Mouse (Mus musculus): Measurements from ENCODE around the gene Rpl22. TPM values are rescaled to one million over a fixed set of nuclear protein-coding genes. Genes with fewer than 3 reads are reported as not detected.

Gene Rpl22
- polyA plus RNA-seq, 1 experiment from 2014 or later: 330 TPM

DNA sequence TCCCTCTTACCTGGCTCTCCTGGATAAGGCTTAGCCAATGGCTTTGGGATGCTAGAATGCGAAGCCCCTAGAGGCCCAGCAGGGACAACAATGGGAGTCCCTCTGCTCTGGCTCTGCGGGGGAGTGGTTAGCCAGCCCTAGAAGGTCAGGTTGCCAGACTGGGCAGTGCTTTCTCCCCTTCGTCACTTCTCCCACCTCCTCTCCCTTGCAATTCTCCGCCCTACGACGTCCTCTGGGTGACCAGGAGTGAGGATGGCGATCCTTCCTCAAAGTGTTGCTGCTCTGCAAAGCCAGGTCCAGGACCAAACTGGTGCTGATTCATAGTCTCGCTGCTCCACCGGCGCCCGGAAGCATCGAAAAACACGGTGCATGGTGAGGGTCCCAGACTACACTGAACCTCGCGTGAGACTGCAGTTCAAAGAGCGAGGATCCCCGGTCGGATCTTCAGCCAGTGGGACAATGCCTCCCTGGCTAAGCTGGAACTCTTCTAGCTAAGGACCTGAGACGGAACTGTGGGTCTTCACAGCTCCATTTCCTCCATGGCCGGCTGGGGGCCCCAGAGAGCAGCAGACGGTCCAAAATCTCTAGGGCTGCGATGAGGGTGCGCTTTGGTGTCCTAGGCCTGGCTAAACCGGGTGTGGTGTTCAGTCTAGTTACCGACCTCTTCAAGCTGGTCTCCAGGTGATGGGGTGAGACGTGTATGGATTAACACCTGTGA, 6.9 kb upstream of the Rpl22 start, which contains the start of gene Rnf207:
Gene Rnf207 (minus strand): TSS at position 477 of the 718 bp plus-strand sequence.
- DNase-seq (ENCODE audit: low spot score): peak; percentile 73
- Histone ChIP-seq H3K9ac (ENCODE audit: low read depth, low read length) (peak within 1 kb of the TSS; percentile 37; the same call in 1 of the 2 replicates), H3K4me1 (replicated peaks; ENCODE audit: control insufficient read depth, insufficient read depth, low read length) (peaks cover 5% of the 10 kb centered on the region), H3K4me2 (replicated peaks; ENCODE audit: low read depth, low read length) (peak within 1 kb of the TSS; percentile 25), H3K27me3 (ENCODE audit: control insufficient read depth, insufficient read depth, low read length) (peaks cover 50% of the 10 kb centered on the region), H3K9me3 (ENCODE audit: control insufficient read depth, low read length) (no peaks in the 10 kb centered on the region), H3K27ac (ENCODE audit: low read depth, low read length) (no peak within 1 kb of the TSS), H3K36me3 (ENCODE audit: control insufficient read depth, insufficient read depth, low read length) (no peaks in the 10 kb centered on the region), H3K4me3 (ENCODE audit: low read depth, low read length) (no peak within 1 kb of the TSS)
- ATAC-seq (ENCODE audit: low FRiP score): peak; percentile 35; the same call in 1 of the 2 replicates
- 4% methylated on average over 26 of the region's 26 CpGs for WGBS

DNA sequence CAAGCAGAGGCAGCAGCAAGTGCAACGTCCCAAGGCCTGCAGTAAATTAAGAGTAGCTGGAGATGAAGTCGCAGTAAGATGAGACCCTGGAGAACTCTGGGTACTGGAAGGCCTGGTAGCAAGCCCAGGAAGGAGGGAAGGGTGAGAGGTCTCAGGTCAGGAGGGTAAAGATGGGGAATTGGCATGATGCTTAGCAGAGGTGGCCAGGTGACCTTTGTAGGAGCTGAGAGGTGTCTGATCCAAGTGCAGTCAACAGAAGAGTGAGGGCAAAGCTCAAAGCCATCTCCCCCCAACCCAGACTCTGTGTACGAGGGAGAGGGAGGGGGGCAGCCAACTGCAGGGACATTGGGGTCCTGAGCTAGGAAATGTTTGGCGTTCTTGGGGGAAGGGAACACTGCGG, 4.1 kb upstream of the Rpl22 start:
- H3K27ac ChIP-seq (ENCODE audit: low read depth, low read length): no peak overlapping the region
- no peak overlapping the region for H3K4me2 ChIP-seq (replicated peaks; ENCODE audit: low read depth, low read length)
- H3K9ac ChIP-seq (ENCODE audit: low read depth, low read length): no peak overlapping the region
- no peak for ATAC-seq (ENCODE audit: low FRiP score)
- peaks cover 3% of the 10 kb centered on the region; the same call in 1 of the 2 replicates for H3K4me1 ChIP-seq (replicated peaks; ENCODE audit: control insufficient read depth, insufficient read depth, low read length)
- H3K36me3 ChIP-seq (ENCODE audit: control insufficient read depth, insufficient read depth, low read length): no peaks in the 10 kb centered on the region
- no peak for DNase-seq (ENCODE audit: low spot score)
- peaks cover 22% of the 10 kb centered on the region for H3K27me3 ChIP-seq (ENCODE audit: control insufficient read depth, insufficient read depth, low read length)
- no peaks in the 10 kb centered on the region for H3K9me3 ChIP-seq (ENCODE audit: control insufficient read depth, low read length)
- no peak overlapping the region for H3K4me3 ChIP-seq (ENCODE audit: low read depth, low read length)
- WGBS: 64% methylated on average over 5 of the region's 5 CpGs

DNA sequence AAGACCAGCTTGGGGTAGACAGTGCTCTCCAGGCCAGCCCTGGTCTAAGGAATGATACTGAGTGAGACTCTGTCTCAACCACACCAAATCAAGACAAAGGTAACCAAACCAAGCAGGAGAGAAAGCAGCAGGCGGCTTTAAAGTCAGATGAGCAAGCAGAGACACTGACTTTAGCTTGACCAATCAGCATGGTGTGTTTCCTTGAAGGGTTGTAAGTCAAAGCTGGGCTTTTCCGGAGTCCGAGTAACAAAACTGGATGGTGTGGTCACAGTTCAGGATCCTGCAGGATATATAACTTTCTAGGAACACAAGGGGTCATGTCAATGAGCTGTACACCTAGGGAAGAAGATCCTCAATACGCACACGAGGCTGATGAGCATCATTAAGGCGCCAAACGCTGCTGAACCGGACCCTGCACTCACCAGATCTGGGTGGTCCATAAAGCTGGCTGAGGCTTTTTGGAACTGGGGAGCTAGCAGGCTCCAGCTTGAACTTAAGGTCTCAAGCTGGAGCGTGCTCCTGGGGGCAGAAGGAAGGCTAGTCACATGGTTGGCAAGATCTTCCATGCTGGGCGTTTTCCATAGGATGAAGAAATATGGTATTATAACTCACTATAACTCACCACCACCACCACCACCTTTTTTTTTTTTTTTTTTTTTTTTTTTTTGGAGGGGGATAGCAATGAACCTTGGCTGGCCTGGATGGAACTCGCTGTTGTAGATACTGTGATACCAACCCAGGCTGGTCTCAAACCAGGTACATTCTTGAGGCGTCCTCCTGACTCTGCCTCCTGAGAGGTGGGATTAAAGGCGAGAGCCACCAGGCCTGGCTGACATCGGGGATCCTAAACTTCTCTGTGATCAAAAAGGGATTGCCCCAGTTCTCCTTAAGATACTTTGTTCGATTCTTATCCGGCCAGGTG, 640 bp upstream of the Rpl22 start:
- no peak for DNase-seq (ENCODE audit: low spot score)
- Histone ChIP-seq H3K4me2 (replicated peaks; ENCODE audit: low read depth, low read length) (no peak overlapping the region), H3K9ac (ENCODE audit: low read depth, low read length) (no peak overlapping the region), H3K36me3 (ENCODE audit: control insufficient read depth, insufficient read depth, low read length) (no peaks in the 10 kb centered on the region; the same call in 1 of the 2 replicates), H3K4me1 (replicated peaks; ENCODE audit: control insufficient read depth, insufficient read depth, low read length) (peaks cover 4% of the 10 kb centered on the region), H3K27me3 (ENCODE audit: control insufficient read depth, insufficient read depth, low read length) (no peaks in the 10 kb centered on the region), H3K4me3 (ENCODE audit: low read depth, low read length) (peak overlapping the region; percentile 100), H3K27ac (ENCODE audit: low read depth, low read length) (no peak overlapping the region), H3K9me3 (ENCODE audit: control insufficient read depth, low read length) (no peaks in the 10 kb centered on the region)
- ATAC-seq (ENCODE audit: low FRiP score): peak; percentile 46
- 50% methylated on average over 16 of the region's 16 CpGs for WGBS

DNA sequence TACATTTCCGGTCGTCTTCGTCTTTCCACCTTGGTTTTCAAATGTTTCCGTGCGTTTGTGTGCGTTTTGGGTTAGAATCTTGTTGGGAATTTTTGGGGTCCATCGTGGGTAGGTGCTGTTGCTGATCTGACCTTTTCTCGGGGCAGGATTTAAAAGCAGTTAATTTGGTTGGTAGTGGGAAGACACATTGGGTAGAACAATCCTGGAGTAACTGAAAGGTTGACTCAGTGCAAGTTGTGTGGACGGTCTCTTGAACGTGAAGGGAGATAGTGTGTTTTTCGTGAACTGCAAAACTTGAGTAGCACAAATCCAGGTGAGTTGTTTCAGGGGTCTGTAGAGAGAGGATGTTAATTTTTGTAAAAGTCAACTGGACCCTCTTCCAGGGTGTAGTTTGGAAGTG, 1.0 kb downstream of the Rpl22 start:
- no peak for DNase-seq (ENCODE audit: low spot score)
- H3K4me1 ChIP-seq (replicated peaks; ENCODE audit: control insufficient read depth, insufficient read depth, low read length): peaks cover 4% of the 10 kb centered on the region
- no peak overlapping the region for H3K27ac ChIP-seq (ENCODE audit: low read depth, low read length)

DNA sequence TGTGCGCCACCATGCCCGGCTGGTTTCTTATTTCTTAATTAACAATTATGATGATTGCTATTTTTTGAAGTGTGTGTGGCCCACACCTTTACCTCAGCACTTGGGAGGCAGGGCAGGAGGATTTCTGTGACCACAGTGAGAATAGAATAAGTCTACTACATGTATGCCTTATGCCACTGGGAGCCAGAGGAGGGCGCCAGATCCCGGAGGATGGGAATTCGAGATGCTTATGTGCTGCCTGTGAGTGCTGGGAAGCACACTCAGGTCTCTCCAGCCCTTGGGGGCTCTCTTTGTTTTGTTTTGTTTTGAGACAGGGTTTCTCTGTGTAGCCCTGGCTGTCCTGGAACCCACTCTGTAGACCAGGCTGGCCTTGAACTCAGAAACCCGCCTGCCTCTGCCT, 3.1 kb downstream of the Rpl22 start:
- WGBS: 85% methylated on average over 6 of the region's 6 CpGs
- no peaks in the 10 kb centered on the region for H3K27me3 ChIP-seq (ENCODE audit: control insufficient read depth, insufficient read depth, low read length)
- H3K9me3 ChIP-seq (ENCODE audit: control insufficient read depth, low read length): no peaks in the 10 kb centered on the region
- H3K36me3 ChIP-seq (ENCODE audit: control insufficient read depth, insufficient read depth, low read length): peaks cover 11% of the 10 kb centered on the region
- H3K4me3 ChIP-seq (ENCODE audit: low read depth, low read length): no peak overlapping the region
- peak; percentile 62 for DNase-seq (ENCODE audit: low spot score)
- peaks cover 4% of the 10 kb centered on the region for H3K4me1 ChIP-seq (replicated peaks; ENCODE audit: control insufficient read depth, insufficient read depth, low read length)
- no peak overlapping the region for H3K27ac ChIP-seq (ENCODE audit: low read depth, low read length)
- H3K4me2 ChIP-seq (replicated peaks; ENCODE audit: low read depth, low read length): no peak overlapping the region
- ATAC-seq (ENCODE audit: low FRiP score): no peak
- no peak overlapping the region for H3K9ac ChIP-seq (ENCODE audit: low read depth, low read length)

More for the DNA sequence above, 1.0 kb downstream of the Rpl22 start:
- Histone ChIP-seq H3K36me3 (ENCODE audit: control insufficient read depth, insufficient read depth, low read length) (peaks cover 5% of the 10 kb centered on the region), H3K27me3 (ENCODE audit: control insufficient read depth, insufficient read depth, low read length) (no peaks in the 10 kb centered on the region), H3K9ac (ENCODE audit: low read depth, low read length) (peak overlapping the region; percentile 96), H3K4me3 (ENCODE audit: low read depth, low read length) (peak overlapping the region; percentile 100), H3K9me3 (ENCODE audit: control insufficient read depth, low read length) (no peaks in the 10 kb centered on the region), H3K4me2 (replicated peaks; ENCODE audit: low read depth, low read length) (peak overlapping the region; percentile 77)
- no peak for ATAC-seq (ENCODE audit: low FRiP score)
- WGBS: 2% methylated on average over 11 of the region's 11 CpGs

DNA sequence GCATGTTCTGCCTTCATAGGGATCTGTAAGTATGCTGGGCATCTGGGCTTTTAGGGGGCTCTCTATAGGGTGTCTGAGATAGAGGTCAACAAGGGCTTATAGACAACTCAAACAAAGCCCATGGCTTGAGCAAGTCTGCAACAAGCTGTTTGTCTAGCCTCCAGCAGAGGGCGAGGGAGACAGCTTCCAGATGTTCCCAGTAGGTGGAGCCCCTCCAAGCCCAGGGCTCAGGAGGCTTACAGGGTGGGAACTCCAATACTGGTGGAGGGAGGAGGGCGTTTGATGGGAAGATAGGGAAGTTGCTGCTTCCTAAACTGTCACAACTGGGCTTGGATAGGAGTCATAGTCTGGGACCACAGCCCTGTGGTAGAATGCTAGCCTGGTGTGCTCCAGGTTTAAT, 7.4 kb downstream of the Rpl22 start:
- peak; percentile 60; the same call in 1 of the 2 replicates for ATAC-seq (ENCODE audit: low FRiP score)

GRCm38 (mm10) chr4:152333587-152333986, 8.0 kb downstream of the Rpl22 start:
- Histone ChIP-seq H3K4me3 (ENCODE audit: low read depth, low read length) (no peak overlapping the region), H3K4me2 (replicated peaks; ENCODE audit: low read depth, low read length) (no peak overlapping the region), H3K27me3 (ENCODE audit: control insufficient read depth, insufficient read depth, low read length) (peaks cover 11% of the 10 kb centered on the region), H3K4me1 (replicated peaks; ENCODE audit: control insufficient read depth, insufficient read depth, low read length) (peaks cover under 1% of the 10 kb centered on the region; the same call in 1 of the 2 replicates), H3K9ac (ENCODE audit: low read depth, low read length) (no peak overlapping the region), H3K36me3 (ENCODE audit: control insufficient read depth, insufficient read depth, low read length) (peaks cover 11% of the 10 kb centered on the region), H3K9me3 (ENCODE audit: control insufficient read depth, low read length) (no peaks in the 10 kb centered on the region), H3K27ac (ENCODE audit: low read depth, low read length) (no peak overlapping the region)
- 93% methylated on average over 12 of the region's 12 CpGs for WGBS
- DNase-seq (ENCODE audit: low spot score): no peak
- no peak for ATAC-seq (ENCODE audit: low FRiP score)

More for the DNA sequence above, 7.4 kb downstream of the Rpl22 start:
- Histone ChIP-seq H3K27me3 (ENCODE audit: control insufficient read depth, insufficient read depth, low read length) (peaks cover 5% of the 10 kb centered on the region), H3K27ac (ENCODE audit: low read depth, low read length) (no peak overlapping the region), H3K36me3 (ENCODE audit: control insufficient read depth, insufficient read depth, low read length) (peaks cover 11% of the 10 kb centered on the region), H3K4me3 (ENCODE audit: low read depth, low read length) (no peak overlapping the region), H3K9ac (ENCODE audit: low read depth, low read length) (no peak overlapping the region), H3K9me3 (ENCODE audit: control insufficient read depth, low read length) (no peaks in the 10 kb centered on the region), H3K4me2 (replicated peaks; ENCODE audit: low read depth, low read length) (no peak overlapping the region), H3K4me1 (replicated peaks; ENCODE audit: control insufficient read depth, insufficient read depth, low read length) (no peaks in the 10 kb centered on the region)
- peak; percentile 84 for DNase-seq (ENCODE audit: low spot score)
- WGBS: 51% methylated on average over 2 of the region's 2 CpGs

DNA sequence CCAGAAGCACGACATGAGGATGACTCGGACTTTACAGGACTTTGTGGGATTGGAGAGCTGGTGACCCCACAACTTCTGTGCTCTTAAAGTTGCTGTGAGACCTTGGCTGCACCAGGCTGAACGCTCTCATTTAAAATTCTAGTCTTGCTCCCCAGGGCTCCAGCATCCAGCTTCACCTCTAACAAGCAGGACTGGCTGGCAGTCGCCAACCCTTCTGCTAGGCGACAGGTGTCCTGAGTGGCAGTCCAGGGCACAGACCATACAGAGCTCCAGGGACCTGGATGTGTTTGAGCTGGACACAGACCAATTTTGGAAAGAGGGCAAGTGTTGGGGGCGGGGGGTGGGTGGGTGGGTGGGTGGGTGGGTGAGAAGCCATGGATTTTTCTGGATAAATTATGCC, 12.2 kb downstream of the Rpl22 start:
- Histone ChIP-seq H3K27ac (ENCODE audit: low read depth, low read length) (no peak overlapping the region), H3K4me1 (replicated peaks; ENCODE audit: control insufficient read depth, insufficient read depth, low read length) (peaks cover 9% of the 10 kb centered on the region), H3K4me2 (replicated peaks; ENCODE audit: low read depth, low read length) (no peak overlapping the region), H3K36me3 (ENCODE audit: control insufficient read depth, insufficient read depth, low read length) (peaks cover 2% of the 10 kb centered on the region; the same call in 1 of the 2 replicates), H3K9ac (ENCODE audit: low read depth, low read length) (no peak overlapping the region), H3K27me3 (ENCODE audit: control insufficient read depth, insufficient read depth, low read length) (peaks cover 38% of the 10 kb centered on the region), H3K4me3 (ENCODE audit: low read depth, low read length) (no peak overlapping the region), H3K9me3 (ENCODE audit: control insufficient read depth, low read length) (no peaks in the 10 kb centered on the region)
- WGBS: 23% methylated on average over 6 of the region's 6 CpGs
- ATAC-seq (ENCODE audit: low FRiP score): no peak
- no peak for DNase-seq (ENCODE audit: low spot score)

All from hindbrain, embryonic 11.5 days (tissue).